Mouse (Mus musculus): ENCODE measurements at regions not wholly inside any gene's neighbourhood (a gene's known extent, or its start where the extent isn't known, plus 50 kb on each side); places are given as distances from the start of the nearest gene placed in this dataset.

DNA sequence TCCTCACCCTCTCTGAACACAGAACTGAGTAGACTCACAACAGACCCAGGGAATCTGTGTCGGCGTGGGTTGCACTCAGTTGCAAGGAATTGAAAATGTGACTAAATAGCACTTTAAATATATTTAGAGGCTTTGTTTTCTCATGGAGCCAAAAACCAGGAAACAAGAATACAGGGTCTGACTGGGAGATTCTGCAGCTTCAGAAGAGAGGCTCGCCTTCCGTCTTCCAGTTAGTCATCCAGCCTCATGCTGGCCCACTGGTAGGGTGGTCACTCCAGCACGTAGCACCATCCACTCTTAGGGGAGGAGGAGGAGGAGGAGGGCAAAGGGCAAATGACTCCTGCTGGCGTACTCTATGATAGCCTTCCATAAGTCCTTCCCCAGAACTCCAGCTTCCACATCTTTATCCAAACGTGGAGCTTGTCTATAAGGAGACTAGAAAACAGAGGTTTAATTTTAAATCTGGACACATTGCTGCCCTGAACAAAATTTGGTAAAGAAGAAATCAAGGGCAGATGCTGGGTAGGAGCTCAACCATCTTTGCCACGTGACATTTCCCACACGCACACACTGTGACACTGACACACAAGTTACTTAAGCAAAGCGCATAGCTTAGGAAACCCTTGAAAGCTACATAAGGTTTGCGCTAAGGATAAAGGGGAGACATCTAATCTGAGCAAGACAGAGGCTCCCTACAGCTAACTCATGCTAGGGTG, 60.8 kb downstream of the Mis18a start:
- 94% methylated on average over 11 of the region's 11 CpGs for WGBS
- H3K4me3 ChIP-seq (replicated peaks; ENCODE audit: insufficient read depth, low read depth, low read length) = no peak overlapping the region

DNA sequence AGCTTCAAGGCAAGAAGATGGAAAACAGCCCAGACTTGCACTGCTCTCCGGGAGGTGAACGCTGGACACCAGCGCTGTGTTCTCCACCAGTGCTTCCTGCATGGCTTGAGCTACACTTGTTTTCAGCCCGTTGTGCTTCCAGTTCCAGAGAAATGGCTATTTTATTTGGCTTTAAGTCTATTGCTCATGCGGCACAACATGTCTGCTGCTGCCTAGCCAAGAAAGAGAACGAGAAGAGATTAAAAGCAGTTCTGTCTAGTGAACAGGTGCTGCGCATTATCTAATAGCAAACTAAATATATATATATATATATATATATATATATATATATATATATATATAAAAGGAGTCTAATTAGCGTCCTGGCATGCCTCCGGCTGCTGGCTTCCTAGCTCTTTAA, 63.1 kb downstream of the Mis18a start:
- DNase-seq = no peak
- TF ChIP-seq POLR2A (IDR thresholded peaks at IDR 0.05; ENCODE audit: borderline replicate concordance, insufficient read depth, low read length) = no peak
- no peak for TF ChIP-seq CTCF (IDR thresholded peaks at IDR 0.05; ENCODE audit: borderline replicate concordance, insufficient read depth, low read depth, low read length)
- Histone ChIP-seq H3K4me3 (replicated peaks; ENCODE audit: insufficient read depth, low read depth, low read length) (no peak overlapping the region), H3K4me1 (ENCODE audit: control insufficient read depth, insufficient read depth, low read length) (no peaks in the 10 kb centered on the region), H3K27me3 (ENCODE audit: control insufficient read depth, insufficient read depth, low read length) (no peaks in the 10 kb centered on the region), H3K27ac (ENCODE audit: insufficient read depth, low read length) (no peak overlapping the region)
- WGBS = 10% methylated on average over 9 of the region's 9 CpGs

More for the DNA sequence above, 60.8 kb downstream of the Mis18a start:
- TF ChIP-seq CTCF (IDR thresholded peaks at IDR 0.05; ENCODE audit: borderline replicate concordance, insufficient read depth, low read depth, low read length) (no peak), POLR2A (IDR thresholded peaks at IDR 0.05; ENCODE audit: borderline replicate concordance, insufficient read depth, low read length) (no peak)
- no peaks in the 10 kb centered on the region for H3K27me3 ChIP-seq (ENCODE audit: control insufficient read depth, insufficient read depth, low read length)
- no peaks in the 10 kb centered on the region for H3K4me1 ChIP-seq (ENCODE audit: control insufficient read depth, insufficient read depth, low read length)
- DNase-seq = no peak
- no peak overlapping the region for H3K27ac ChIP-seq (ENCODE audit: insufficient read depth, low read length)

DNA sequence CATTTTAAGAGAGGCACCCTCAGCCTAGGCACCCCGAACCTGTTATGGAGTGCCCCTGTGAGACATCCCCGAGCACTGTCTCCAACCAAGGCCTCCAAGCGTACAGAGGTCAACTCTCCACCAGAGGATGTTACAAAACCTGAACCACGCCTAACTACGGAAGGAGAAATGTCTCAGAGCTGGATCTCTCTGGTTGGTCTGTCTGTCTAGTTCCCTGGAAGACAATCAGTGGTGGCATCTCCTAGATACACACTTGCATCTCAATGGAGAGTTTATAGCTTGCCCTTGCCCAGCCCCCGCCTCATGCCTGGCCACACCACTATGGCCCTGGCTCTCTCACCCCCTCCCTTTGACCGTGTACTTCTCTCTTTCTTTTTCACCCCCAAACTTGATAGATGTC, 69.2 kb downstream of the Mis18a start:
- H3K27ac ChIP-seq (ENCODE audit: insufficient read depth, low read length) = no peak overlapping the region
- TF ChIP-seq CTCF (IDR thresholded peaks at IDR 0.05; ENCODE audit: borderline replicate concordance, insufficient read depth, low read depth, low read length) = no peak
- TF ChIP-seq POLR2A (IDR thresholded peaks at IDR 0.05; ENCODE audit: borderline replicate concordance, insufficient read depth, low read length) = no peak
- no peaks in the 10 kb centered on the region for H3K27me3 ChIP-seq (ENCODE audit: control insufficient read depth, insufficient read depth, low read length)
- 94% methylated on average over 7 of the region's 7 CpGs for WGBS
- no peak overlapping the region for H3K4me3 ChIP-seq (replicated peaks; ENCODE audit: insufficient read depth, low read depth, low read length)
- DNase-seq = no peak
- H3K4me1 ChIP-seq (ENCODE audit: control insufficient read depth, insufficient read depth, low read length) = 0 out of 2 replicates have a peak, but pooled peaks cover 5% of the 10 kb centered on the region

DNA sequence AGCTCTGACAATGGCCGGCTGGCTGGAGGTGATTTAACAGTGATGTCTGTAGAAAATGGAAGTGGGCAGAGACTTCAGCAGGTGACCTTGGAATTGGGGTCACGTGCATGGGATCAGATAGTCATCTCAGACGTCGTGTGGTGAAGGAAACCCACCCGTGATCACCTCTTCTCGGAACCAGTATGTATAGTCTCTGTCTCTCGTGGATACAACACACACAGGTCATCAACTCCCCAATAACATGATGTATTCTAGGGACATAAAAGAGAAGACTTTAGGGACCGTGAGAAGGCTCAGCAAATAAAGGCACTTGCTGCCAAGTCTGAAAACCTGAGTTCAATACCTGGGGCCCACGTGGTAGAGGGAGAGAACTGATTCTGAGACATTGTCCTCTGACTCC, 70.2 kb downstream of the Mis18a start:
- no peak for DNase-seq
- 52% methylated on average over 9 of the region's 9 CpGs for WGBS

DNA sequence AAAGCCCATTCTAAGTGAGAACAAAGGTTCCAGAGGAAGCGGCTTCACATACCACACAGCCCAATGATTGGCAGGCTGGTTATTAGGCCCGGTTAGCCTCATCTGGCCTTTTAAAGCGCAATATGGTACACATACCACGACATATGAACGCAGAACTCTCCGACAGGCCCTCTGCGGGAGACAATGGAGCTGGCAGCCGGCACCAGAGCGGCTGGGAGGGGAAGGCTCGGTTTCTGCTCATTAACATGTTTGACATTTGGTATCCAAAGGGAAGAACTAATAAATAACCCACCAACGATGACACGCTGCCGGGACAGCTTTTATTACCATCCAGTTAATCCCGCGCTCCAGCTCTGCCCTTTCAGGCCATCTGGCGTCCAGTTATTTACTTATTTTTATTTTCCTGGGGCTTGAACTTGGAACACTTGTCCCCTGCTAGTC, 70.6 kb downstream of the Mis18a start:
- Histone ChIP-seq H3K4me3 (replicated peaks; ENCODE audit: insufficient read depth, low read depth, low read length) (no peak overlapping the region), H3K4me1 (ENCODE audit: control insufficient read depth, insufficient read depth, low read length) (0 out of 2 replicates have a peak, but pooled peaks cover 5% of the 10 kb centered on the region), H3K27me3 (ENCODE audit: control insufficient read depth, insufficient read depth, low read length) (no peaks in the 10 kb centered on the region), H3K27ac (ENCODE audit: insufficient read depth, low read length) (no peak overlapping the region)
- 14% methylated on average over 16 of the region's 16 CpGs for WGBS
- DNase-seq = peak; percentile 23 to 24
- no peak for TF ChIP-seq POLR2A (IDR thresholded peaks at IDR 0.05; ENCODE audit: borderline replicate concordance, insufficient read depth, low read length)
- no peak for TF ChIP-seq CTCF (IDR thresholded peaks at IDR 0.05; ENCODE audit: borderline replicate concordance, insufficient read depth, low read depth, low read length)

More for the DNA sequence above, 70.2 kb downstream of the Mis18a start:
- TF ChIP-seq POLR2A (IDR thresholded peaks at IDR 0.05; ENCODE audit: borderline replicate concordance, insufficient read depth, low read length) = no peak
- no peak overlapping the region for H3K27ac ChIP-seq (ENCODE audit: insufficient read depth, low read length)
- H3K4me1 ChIP-seq (ENCODE audit: control insufficient read depth, insufficient read depth, low read length) = 0 out of 2 replicates have a peak, but pooled peaks cover 5% of the 10 kb centered on the region
- no peaks in the 10 kb centered on the region for H3K27me3 ChIP-seq (ENCODE audit: control insufficient read depth, insufficient read depth, low read length)
- H3K4me3 ChIP-seq (replicated peaks; ENCODE audit: insufficient read depth, low read depth, low read length) = no peak overlapping the region

DNA sequence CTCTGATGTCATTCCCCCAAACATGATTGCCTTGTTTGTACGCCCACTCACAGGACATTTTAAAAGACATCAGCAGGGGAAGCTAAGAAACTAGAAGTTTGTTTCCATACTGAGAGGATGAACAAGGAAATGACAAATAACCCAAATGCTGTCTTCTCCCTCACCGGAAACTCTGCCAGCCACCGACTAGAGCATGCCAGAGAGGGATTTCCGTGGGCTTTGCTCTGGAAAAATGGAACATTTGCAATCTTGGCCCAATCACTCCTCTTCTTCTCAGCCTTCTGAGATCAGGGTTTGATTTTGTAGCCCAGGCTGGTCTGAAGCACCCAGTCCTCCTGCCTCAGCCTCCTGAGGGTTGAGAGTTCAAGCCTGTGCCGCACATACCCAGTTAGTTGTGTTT, 72.4 kb downstream of the Mis18a start:
- H3K27ac ChIP-seq (ENCODE audit: insufficient read depth, low read length) = no peak overlapping the region
- 0 out of 2 replicates have a peak, but pooled peaks cover 5% of the 10 kb centered on the region for H3K4me1 ChIP-seq (ENCODE audit: control insufficient read depth, insufficient read depth, low read length)
- TF ChIP-seq CTCF (IDR thresholded peaks at IDR 0.05; ENCODE audit: borderline replicate concordance, insufficient read depth, low read depth, low read length) (no peak), POLR2A (IDR thresholded peaks at IDR 0.05; ENCODE audit: borderline replicate concordance, insufficient read depth, low read length) (no peak)
- 85% methylated on average over 5 of the region's 5 CpGs for WGBS
- no peaks in the 10 kb centered on the region for H3K27me3 ChIP-seq (ENCODE audit: control insufficient read depth, insufficient read depth, low read length)
- H3K4me3 ChIP-seq (replicated peaks; ENCODE audit: insufficient read depth, low read depth, low read length) = no peak overlapping the region
- no peak for DNase-seq

DNA sequence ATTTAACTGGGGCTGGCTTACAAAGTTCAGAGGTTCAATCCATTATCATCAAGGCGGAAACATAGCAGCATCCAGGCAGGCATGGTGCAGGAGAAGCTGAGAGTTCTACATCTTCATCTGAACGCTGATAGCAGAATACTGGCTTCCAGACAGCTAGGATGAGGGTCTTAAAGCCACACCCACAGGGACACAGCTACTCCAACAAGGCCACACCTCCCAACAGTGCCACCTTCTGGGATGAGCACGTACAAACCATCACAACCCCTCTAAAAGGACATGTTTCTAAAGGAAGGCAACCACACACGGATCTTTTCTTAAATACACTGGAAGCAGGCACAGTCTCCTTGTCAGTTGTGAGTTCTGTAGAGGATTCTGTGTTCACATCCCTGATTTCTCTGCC, 74.4 kb downstream of the Mis18a start:
- Histone ChIP-seq H3K4me3 (replicated peaks; ENCODE audit: insufficient read depth, low read depth, low read length) (no peak overlapping the region), H3K4me1 (ENCODE audit: control insufficient read depth, insufficient read depth, low read length) (0 out of 2 replicates have a peak, but pooled peaks cover 5% of the 10 kb centered on the region), H3K27ac (ENCODE audit: insufficient read depth, low read length) (no peak overlapping the region), H3K27me3 (ENCODE audit: control insufficient read depth, insufficient read depth, low read length) (no peaks in the 10 kb centered on the region)
- WGBS = 73% methylated on average over 4 of the region's 4 CpGs
- TF ChIP-seq CTCF (IDR thresholded peaks at IDR 0.05; ENCODE audit: borderline replicate concordance, insufficient read depth, low read depth, low read length) (no peak), POLR2A (IDR thresholded peaks at IDR 0.05; ENCODE audit: borderline replicate concordance, insufficient read depth, low read length) (no peak)
- DNase-seq = no peak

DNA sequence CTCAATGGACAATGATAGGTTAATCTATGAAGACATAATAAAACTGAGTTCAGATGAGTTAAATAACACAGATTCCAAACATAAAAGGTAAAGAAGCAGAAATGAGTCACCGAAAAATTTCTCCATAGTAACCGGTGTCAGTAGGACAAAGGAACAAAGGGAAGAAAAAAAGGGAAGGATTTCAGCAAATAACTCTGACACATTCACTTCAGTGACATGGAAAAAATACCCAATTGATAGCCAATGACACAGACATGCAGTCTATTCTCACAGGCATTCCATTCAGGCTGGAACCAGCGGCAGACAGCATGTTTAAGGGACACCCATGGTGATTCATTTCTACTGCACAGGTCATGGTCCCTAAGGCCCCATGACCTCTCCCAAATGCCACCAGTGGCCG, 79.0 kb downstream of the Mis18a start:
- H3K27me3 ChIP-seq (ENCODE audit: control insufficient read depth, insufficient read depth, low read length) = no peaks in the 10 kb centered on the region
- no peak for DNase-seq
- 46% methylated on average over 4 of the region's 4 CpGs for WGBS
- no peak overlapping the region for H3K4me3 ChIP-seq (replicated peaks; ENCODE audit: insufficient read depth, low read depth, low read length)
- no peak overlapping the region for H3K27ac ChIP-seq (ENCODE audit: insufficient read depth, low read length)
- no peaks in the 10 kb centered on the region for H3K4me1 ChIP-seq (ENCODE audit: control insufficient read depth, insufficient read depth, low read length)
- TF ChIP-seq CTCF (IDR thresholded peaks at IDR 0.05; ENCODE audit: borderline replicate concordance, insufficient read depth, low read depth, low read length) (no peak), POLR2A (IDR thresholded peaks at IDR 0.05; ENCODE audit: borderline replicate concordance, insufficient read depth, low read length) (no peak)

Measured in cerebellum, adult 2 months (tissue).